Comparison of ENCODE assay signal across 19 mouse cellular contexts in genomic region chr1:40037831-40038230, GRCm38 (mm10). TPM values are rescaled to one million over a fixed set of nuclear protein-coding genes. Genes with fewer than 3 reads are reported as not detected.
A peak's percentile ranks its signal among the peaks of the same experiment; 100 is the strongest.
DNase-seq lines count a peak whose midpoint lies in the region; ATAC-seq and TF ChIP-seq lines count a peak whose summit lies in the region.
"Had no signal": no experiment of that assay in that cellular context is flagged by ENCODE, and none has a peak within 500 bp of the region (broad histone marks: within the 10 kb centered on the region; RNA-seq: fewer than 3 reads in every experiment).

No protein-coding gene starts in this region.

- H3K9ac ChIP-seq in liver, postnatal 0 days (replicated peaks) = no peak overlapping the region
- H3K9ac ChIP-seq in liver, embryonic 12.5 days = no peak overlapping the region
- H3K9ac ChIP-seq: embryonic facial prominence, embryonic 12.5 days; forebrain, embryonic 13.5 days; forebrain, embryonic 15.5 days had no signal

- H3K4me3 ChIP-seq in liver, postnatal 0 days (ENCODE audit: low read depth, low read length) = no peak overlapping the region
- no peak overlapping the region for H3K4me3 ChIP-seq in liver, embryonic 12.5 days
- H3K4me3 ChIP-seq: embryonic facial prominence, embryonic 10.5 days; embryonic facial prominence, embryonic 12.5 days; forebrain, embryonic 13.5 days; forebrain, embryonic 15.5 days had no signal

- ATAC-seq in liver, postnatal 0 days = no peak
- no peak for ATAC-seq in liver, embryonic 12.5 days
- ATAC-seq in granulocyte monocyte progenitor cell, adult 5-6 weeks (replicated peaks; ENCODE audit: poor library complexity, severe bottlenecking) = peak; percentile 85
- ATAC-seq in megakaryocyte, adult 5-6 weeks (ENCODE audit: poor library complexity, severe bottlenecking) = peak; percentile 86
- ATAC-seq: forebrain, embryonic 13.5 days; forebrain, embryonic 15.5 days had no signal

- H3K27me3 ChIP-seq in liver, postnatal 0 days (ENCODE audit: insufficient read depth, low read length) = no peaks in the 10 kb centered on the region
- H3K27me3 ChIP-seq in liver, embryonic 12.5 days (replicated peaks) = no peaks in the 10 kb centered on the region
- H3K27me3 ChIP-seq: embryonic facial prominence, embryonic 12.5 days; forebrain, embryonic 13.5 days; forebrain, embryonic 15.5 days had no signal

- peak overlapping the region; percentile 52; the same call in 1 of the 2 replicates for H3K27ac ChIP-seq in liver, postnatal 0 days (ENCODE audit: low read depth)
- no peak overlapping the region for H3K27ac ChIP-seq in liver, embryonic 12.5 days
- H3K27ac ChIP-seq: embryonic facial prominence, embryonic 10.5 days; embryonic facial prominence, embryonic 12.5 days; forebrain, embryonic 13.5 days; forebrain, embryonic 15.5 days had no signal

- no peaks in the 10 kb centered on the region for H3K36me3 ChIP-seq in liver, postnatal 0 days (replicated peaks; ENCODE audit: insufficient read depth, low read length)
- H3K36me3 ChIP-seq in liver, embryonic 12.5 days = no peaks in the 10 kb centered on the region
- H3K36me3 ChIP-seq: embryonic facial prominence, embryonic 10.5 days; embryonic facial prominence, embryonic 12.5 days; forebrain, embryonic 15.5 days had no signal

- no peak overlapping the region for H3K4me2 ChIP-seq in liver, postnatal 0 days (ENCODE audit: low read depth, low read length)
- no peak overlapping the region for H3K4me2 ChIP-seq in liver, embryonic 12.5 days
- H3K4me2 ChIP-seq: embryonic facial prominence, embryonic 12.5 days; forebrain, embryonic 13.5 days; forebrain, embryonic 15.5 days had no signal

- H3K4me1 ChIP-seq in liver, postnatal 0 days (ENCODE audit: insufficient read depth) = no peaks in the 10 kb centered on the region
- H3K4me1 ChIP-seq in liver, embryonic 12.5 days = no peaks in the 10 kb centered on the region
- H3K4me1 ChIP-seq: embryonic facial prominence, embryonic 12.5 days; forebrain, embryonic 15.5 days had no signal

- no peaks in the 10 kb centered on the region for H3K9me3 ChIP-seq in liver, postnatal 0 days (ENCODE audit: low read length)
- H3K9me3 ChIP-seq in liver, embryonic 12.5 days (replicated peaks) = no peaks in the 10 kb centered on the region
- H3K9me3 ChIP-seq: embryonic facial prominence, embryonic 10.5 days; embryonic facial prominence, embryonic 12.5 days; forebrain, embryonic 13.5 days; forebrain, embryonic 15.5 days had no signal

- no peak for TF ChIP-seq CTCF in liver, postnatal 0 days (IDR thresholded peaks at IDR 0.05; ENCODE audit: low read depth)

- WGBS in liver, postnatal 0 days (ENCODE audit: insufficient replicate concordance) = 61% methylated on average over 6 of the region's 6 CpGs
- WGBS in liver, embryonic 12.5 days (ENCODE audit: insufficient replicate concordance) = 55% methylated on average over 6 of the region's 6 CpGs

- DNase-seq in liver, postnatal 0 days = no peak
- DNase-seq in gastrocnemius, postnatal 14 days = no peak
- DNase-seq in adrenal gland, postnatal 10 days = no peak
- DNase-seq: adrenal gland, adult 2 months; adrenal gland, postnatal 14 days; adrenal gland, postnatal 36 days; cerebellum, adult 11-12 months; cerebellum, adult 2 months; cerebellum, adult 9-10 months; cerebellum, postnatal 10 days; cerebellum, postnatal 25 days had no signal

- TF ChIP-seq EP300 in liver, postnatal 0 days (IDR thresholded peaks at IDR 0.05; ENCODE audit: low read depth) = 0 out of 2 replicates have a peak, but pooled peaks have one; percentile 21

- intact Hi-C loops in gastrocnemius, postnatal 14 days (cut with DNase I; ENCODE audit: low total_unique reads) = no loop called here

RNA-seq across cellular contexts. Expression of gene Il1r2, which starts 36.0 kb away (rescaled TPM):
- polyA plus RNA-seq in liver, postnatal 0 days (2015; fragmentation: Nextera tagmentation; extraction: Ambion mirVana) = 2.7 and 3.4 TPM in 2 replicates
- 0.31 and 0.48 TPM in 2 replicates for polyA plus RNA-seq in liver, embryonic 12.5 days (2016; fragmentation: Nextera tagmentation; extraction: Ambion mirVana)
- total RNA-seq in granulocyte monocyte progenitor cell, adult 5-6 weeks (2014; fragmentation: Nextera tagmentation) = not detected in 2 replicates
- 0.88 and 2.9 TPM in 2 replicates for total RNA-seq in granulocyte monocyte progenitor cell, adult 5-6 weeks (2017)
- total RNA-seq in megakaryocyte, adult 5-6 weeks (2015) = 16.3 and 22.4 TPM in 2 replicates
- total RNA-seq in megakaryocyte, adult 5-6 weeks (2017) = 19.2 and 27.0 TPM in 2 replicates
- total RNA-seq in gastrocnemius, postnatal 14 days (2021) = under 1 TPM; 0.14 to 0.27 TPM
- under 1 TPM; 0.36 to 0.60 TPM for total RNA-seq in adrenal gland, postnatal 10 days (2021)
- total RNA-seq: MEL had no signal
- polyA plus RNA-seq: adrenal gland, adult 2 months had no signal

Comparison
In these comparisons a context has a peak if more than half of its experiments do, and no peak if none do; other contexts are left out.
1. ATAC-seq: peak in granulocyte monocyte progenitor cell, adult 5-6 weeks (single experiment) and megakaryocyte, adult 5-6 weeks (single experiment); none in liver, postnatal 0 days (single experiment) and liver, embryonic 12.5 days (single experiment).
2. RNA of gene Il1r2, which starts 36.0 kb away (total RNA-seq): 16.3 to 27.0 TPM in megakaryocyte, adult 5-6 weeks; 0.88 to 2.9 TPM in granulocyte monocyte progenitor cell, adult 5-6 weeks, 0.36 to 0.60 TPM in adrenal gland, postnatal 10 days and 0.14 to 0.27 TPM in gastrocnemius, postnatal 14 days; every median in the first group is over 4 times any median in the second.